Mouse (Mus musculus) bone marrow, adult 2 months (tissue): ENCODE results near the gene Wasf3.

Source experiments
- CTCF ChIP-seq: fragments of 200-500 bp; IDR thresholded peaks from 2 replicates; pipeline ENCODE4 v1.5.1; 2011; ENCODE audit warnings: low read length, control low read depth; ENCODE audit not compliant: control insufficient read depth, insufficient read depth
- POLR2A ChIP-seq: fragments of 200-500 bp; IDR thresholded peaks from 2 replicates; pipeline ENCODE4 v1.6.1; 2011; ENCODE audit warnings: low read depth, mild to moderate bottlenecking, control low read depth, low read length, borderline replicate concordance; ENCODE audit not compliant: control insufficient read depth

- TF ChIP-seq POLR2A = no peak
- no peak for TF ChIP-seq CTCF
Observed at GRCm38 (mm10) chr5:146349183-146349582, 35.6 kb upstream of the Wasf3 start.
